Mouse (Mus musculus) layer of hippocampus, adult 8-10 months (tissue): ENCODE measurements around the gene Pik3c2a. TPM values are rescaled to one million over a fixed set of nuclear protein-coding genes. Genes with fewer than 3 reads are reported as not detected.

Experiments
- DNase-seq, 2 experiments: peaks; one replicate each; pipeline ENCODE4 v3.0.0; 2022; ENCODE audit warnings: low spot score in 2 of 2
- total RNA-seq, 4 experiments: library from RNA; stranded (reverse); gene quantifications; 2 replicates each; pipeline ENCODE4 v1.2.4; 2022

The Pik3c2a gene
- total RNA-seq: 10 to 100 TPM; 27.1 to 35.8 (median 34.3) TPM

DNA sequence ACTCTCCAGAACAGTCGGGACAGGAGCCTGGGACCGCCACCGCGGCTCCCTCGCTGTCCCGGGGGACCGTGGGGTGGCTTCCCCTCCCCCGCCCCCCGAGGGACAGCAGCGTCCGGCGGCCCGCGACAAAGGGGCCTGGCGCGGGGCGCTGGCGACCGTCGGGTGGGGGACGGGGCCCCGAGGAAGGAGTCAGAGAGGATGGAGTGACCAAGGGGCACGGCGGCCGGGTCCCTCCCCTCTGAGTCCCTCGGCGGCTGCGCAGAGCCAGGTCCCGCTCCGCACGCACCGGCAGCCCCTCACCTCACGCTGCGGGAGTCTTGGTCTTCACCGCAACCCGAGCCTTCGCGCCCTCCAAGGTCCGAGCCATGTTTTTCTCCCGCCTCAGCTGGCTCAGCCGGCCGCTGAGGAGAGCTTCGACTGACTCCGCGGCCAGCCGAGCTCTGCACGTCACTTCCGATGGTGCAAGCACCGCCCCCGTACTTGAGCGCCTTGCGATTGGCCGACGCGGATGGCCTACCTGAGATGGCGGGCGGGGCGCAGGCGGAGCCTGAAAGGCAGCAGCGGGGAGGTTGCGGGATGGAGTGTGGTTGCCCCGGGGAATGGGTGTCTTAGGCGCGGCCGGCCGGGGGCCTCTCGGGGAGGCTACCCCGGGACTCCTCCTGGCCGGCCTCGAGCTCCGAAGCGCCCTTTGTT lies at the start of gene Pik3c2a:
Gene Pik3c2a, minus strand, starts transcription at position 446 of the 693 bp plus-strand sequence.
- peak; percentile 90 to 94 for DNase-seq

DNA sequence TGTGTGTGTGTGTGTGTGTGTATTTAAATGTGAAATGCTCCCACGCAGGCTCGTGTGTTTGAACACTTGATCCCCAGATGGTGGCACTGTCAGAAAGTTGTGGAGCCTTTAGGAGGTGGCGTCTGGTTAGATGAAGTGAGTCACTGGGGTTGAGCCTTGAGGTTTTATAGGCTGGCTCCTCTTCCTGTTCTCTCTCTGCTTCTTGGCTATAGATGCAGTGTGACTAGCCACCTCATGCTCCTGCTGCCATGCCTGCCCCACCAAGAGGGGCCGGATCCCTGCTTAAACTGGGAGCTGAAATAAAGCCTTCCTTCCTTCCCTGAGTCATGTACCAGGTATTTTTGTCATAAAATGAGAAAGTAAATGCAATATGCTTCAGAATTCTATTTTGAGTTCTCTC lies 47.9 kb upstream of the Pik3c2a start:
- no peak for DNase-seq

DNA sequence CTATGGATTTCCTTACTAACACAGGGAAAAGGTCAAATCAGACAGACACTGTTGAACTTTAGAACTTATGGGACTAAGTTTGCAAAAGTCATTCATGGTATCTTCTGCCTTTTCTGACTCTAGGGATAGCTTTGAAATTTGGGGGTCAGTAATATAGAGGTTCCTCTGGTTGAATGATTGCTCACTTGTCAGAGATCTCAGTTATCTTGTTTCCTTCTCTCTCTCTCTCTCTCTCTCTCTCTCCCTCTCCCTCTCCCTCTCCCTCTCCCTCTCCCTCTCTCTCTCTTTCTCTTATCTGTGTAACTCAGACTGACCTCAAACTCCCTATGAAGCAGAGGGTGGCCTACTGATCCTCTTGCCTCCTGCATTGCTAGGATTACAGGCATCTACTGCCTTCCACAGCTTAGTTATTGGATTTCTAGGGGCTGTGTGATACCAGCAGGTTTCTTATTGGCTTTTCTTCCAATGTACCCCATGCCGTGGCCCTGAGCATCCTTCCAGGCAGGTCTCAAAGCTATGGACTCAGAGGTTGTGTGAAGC lies 41.9 kb upstream of the Pik3c2a start:
- no peak for DNase-seq

DNA sequence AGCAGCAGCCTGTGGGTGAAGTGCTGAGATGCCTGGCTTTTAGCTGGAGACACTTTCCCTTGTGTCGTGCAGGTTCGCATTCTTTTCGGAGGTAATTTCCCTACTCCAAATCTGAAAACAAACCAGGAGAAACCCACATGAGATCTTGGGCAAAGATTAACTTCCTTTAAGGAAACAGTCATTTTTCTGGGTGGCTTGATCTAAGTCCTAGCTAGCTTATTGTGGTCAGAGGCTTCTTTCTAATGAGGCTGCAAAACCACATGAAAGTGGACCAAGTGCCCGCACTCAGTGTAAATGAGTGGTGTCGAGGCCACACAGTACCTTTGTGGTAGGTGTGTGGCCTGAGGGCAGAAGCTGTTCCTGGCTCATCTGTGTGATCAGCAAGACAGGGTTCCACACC lies 41.0 kb upstream of the Pik3c2a start:
- no peak for DNase-seq

DNA sequence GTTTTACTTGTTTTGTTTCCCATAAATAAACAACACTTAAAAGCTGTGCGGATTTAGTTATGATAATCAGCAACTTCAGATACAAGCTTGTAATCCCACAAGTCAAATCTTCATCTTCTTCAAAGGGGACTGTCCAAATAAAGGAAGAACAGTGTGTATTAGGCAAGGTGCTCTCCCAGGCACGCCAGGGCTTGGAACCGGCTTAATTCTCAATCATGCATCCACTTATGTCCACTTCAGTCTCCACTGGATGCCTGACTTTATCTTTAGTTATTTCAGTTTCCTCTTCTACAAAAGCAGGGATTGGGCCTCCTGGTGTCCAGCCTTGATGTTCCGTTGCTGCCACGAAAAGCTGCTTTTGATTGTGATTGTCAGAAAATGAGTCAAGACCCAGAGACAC lies 40.5 kb upstream of the Pik3c2a start:
- DNase-seq: no peak

DNA sequence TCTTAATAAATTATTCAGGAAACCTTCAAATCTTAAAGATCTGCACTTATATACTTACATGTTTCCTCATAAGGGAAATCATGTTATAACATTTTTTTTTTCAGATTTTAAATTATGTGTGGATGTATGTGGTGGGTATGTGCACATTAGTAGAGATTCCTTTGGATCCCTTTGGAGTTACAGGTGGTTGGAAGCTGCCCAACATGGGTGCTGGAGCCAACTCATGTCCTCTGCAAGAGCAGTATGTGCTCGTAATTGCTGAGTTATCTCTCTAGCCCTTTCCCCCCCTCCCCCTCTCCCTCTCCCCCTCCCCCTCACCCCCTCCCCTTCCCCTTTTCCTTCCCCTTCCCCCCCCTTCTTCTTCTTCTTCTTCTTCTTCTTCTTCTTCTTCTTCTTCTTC lies 39.9 kb upstream of the Pik3c2a start:
- DNase-seq: no peak

DNA sequence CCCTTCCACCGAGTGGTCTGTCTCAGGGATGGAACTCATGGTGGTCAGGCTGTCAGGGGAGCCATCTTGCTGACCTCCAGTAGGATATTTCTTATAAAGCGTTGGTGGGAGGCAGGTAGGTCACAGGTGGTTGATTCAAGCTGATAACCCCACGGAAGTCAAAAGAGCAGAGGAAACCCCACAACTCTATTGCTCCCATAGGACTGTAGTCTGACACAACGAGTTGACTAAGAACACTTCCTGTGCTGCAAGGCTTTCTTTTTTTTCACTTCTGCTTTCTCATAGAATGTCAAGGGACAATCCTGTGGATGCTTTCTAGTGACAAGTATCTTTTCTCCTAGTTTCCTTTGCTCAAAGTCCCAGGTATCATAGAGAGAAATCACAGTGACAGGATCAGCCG lies 33.0 kb upstream of the Pik3c2a start:
- DNase-seq: no peak

DNA sequence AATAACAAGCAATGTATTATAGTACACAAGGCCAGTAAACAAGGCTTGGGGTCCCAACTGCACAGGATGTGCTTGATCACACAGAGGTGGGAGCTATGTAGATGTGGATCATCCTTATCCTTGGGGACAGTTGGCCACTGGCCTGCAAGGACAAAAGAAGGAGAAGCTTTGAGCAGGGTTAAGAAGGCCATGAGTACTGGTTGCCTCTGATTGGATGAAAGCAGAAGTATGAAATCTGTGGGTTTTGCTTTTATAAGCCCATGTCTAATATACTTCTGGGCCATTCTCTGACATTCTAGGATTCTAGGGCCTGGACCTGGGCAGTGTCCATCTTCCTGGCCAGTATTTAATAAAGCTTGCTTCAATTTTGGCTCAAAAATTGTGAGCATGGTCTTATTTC lies 32.6 kb upstream of the Pik3c2a start:
- no peak for DNase-seq

DNA sequence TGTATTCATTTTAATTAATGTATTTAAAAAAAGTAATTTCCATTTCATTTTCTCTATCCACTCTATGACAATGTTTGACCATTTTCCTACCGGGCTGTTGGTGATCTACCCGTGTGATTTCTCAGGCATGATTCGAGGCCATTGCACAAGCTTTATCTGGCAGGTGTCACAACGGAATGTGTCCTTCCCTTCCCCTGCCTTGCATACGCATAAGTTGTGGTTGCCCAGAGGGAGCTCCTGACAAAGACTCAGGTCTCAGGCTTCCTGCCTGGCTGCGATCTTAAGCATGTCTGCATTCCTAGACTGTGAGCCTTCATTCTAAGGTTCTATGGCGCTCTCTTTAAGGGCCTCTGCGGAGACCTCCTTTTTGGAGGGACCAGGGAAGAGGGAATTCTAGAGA lies 18.9 kb upstream of the Pik3c2a start:
- DNase-seq: no peak

DNA sequence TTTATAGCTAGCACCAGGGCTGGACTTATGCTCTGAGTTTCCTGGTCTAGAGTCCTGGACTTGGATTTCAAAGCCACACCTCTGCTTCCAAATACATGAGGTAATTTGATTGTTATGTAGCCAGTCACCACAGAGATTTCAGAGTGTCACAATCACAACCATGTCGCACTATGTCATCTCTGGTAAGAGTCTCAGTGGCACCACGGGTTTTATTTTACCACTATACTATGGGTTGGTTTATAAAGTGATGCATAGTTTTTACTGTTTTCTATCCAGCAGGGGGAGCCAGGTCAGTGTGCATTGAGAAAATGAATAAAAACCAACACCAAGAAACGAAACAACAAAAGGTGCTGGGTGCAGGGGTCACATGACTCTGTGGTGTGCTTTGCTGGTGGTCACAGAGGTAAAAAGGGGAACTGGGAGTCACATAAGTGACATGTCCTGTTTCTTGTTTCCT lies 15.8 kb upstream of the Pik3c2a start:
- DNase-seq: no peak

DNA sequence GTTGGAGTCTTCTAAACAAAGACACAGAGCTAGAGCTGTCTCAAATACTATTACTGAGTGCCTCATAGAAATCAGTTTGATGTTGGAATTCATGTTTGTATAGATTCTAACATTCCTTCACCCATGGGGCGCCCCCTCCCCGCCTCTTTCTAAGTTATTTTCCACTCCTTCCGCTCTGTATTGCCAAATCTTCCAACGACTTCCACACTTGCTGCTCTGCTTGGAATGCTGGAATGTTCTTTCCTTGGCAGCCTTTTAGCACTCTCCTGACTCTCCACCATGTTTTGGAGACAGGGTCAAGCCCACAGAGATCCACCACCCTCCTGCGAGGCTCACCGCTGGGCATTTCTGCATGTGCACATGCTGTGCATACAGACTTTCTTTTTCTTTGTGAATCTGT lies 14.1 kb upstream of the Pik3c2a start:
- no peak for DNase-seq

DNA sequence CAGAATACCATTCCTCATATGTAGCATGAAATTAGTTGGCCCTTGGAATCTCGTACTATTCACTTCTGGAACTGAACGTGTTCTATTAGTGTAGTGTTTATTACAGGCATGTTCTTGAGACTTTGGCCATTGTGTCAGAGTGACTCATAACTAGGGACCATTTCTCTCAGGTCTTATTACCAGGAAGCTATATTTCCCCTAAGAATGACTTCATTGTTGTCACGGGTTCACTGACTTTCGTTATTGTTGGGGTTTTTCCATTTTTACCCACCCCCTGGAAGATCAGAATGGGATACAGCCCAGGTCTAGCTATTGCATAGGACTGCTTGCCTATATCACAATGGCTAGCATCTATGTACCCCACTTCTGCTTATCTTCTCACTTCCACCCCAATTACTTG lies 13.7 kb upstream of the Pik3c2a start:
- no peak for DNase-seq

DNA sequence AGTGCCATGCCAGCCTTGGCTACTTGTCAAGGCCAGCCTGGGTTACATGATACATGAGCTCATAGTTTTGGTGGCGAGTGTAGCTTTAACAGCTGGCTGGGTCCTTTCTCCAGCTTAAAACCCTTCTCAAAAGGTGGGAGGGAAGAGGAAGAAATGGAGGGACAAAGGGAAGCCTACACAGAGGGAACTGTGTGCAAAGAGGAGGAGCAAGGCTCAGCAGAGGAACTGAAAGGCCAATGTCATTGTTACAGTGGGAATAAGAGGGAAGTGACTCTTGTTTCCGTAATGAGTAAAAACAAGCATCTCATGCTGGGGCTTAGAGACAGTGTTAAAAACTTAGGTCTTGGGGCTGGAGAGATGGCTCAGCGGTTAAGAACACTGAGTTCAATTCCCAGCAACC lies 3.4 kb upstream of the Pik3c2a start:
- no peak for DNase-seq

DNA sequence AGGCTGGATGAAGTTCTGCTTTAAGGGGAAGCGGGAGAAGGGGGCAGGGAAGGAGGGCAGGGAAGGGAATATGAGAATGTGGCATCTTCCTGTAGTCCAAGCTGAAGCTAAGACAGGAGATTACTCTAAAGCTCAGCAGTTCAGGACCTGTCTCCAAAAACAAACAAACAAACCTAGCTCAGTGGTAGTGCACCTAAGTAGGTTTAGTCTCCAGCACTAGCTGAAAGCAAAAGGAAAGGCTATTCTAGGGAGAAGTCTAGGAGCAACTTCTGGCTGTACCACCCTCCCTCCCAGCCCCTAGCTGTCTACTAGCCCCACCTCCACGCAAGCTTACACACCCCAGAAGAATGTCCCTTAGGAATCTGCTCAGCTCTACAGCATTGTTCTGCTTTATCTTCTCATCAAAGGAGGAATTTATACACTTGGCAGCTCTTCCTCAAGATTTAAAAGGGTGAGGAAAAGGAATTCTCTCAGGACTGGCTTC lies 1.1 kb upstream of the Pik3c2a start:
- no peak for DNase-seq

DNA sequence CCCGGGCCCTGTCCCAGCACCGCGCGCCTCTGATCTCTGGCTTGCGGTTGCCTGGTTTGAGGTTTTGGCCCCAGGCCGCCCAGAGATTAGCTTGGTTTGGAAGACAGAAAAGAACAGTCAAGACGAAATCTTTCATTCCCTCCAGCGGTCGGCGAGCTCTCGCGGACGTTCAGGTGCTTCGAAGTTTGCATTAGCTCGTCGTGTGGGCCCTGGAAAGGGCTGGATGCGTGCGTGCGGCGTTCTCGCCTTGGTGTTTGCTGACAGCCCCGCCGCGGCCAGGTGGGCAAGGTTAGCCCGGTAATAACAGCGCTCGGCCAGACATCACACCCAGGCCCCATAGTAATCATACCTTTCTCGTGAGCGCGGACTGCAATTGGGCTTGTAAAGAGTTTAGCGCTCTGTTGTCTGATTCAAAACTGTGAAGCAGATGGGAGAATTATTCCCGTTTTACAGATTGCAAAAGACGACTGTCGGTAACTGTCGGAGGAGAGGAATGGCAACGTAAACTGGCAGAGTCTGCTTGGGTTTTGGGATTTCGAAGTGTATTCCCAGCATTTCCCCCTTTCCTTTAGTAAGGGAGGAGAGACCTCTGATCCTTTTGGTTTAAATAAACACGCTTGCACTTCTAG lies 562 bp upstream of the Pik3c2a start:
- no peak for DNase-seq

DNA sequence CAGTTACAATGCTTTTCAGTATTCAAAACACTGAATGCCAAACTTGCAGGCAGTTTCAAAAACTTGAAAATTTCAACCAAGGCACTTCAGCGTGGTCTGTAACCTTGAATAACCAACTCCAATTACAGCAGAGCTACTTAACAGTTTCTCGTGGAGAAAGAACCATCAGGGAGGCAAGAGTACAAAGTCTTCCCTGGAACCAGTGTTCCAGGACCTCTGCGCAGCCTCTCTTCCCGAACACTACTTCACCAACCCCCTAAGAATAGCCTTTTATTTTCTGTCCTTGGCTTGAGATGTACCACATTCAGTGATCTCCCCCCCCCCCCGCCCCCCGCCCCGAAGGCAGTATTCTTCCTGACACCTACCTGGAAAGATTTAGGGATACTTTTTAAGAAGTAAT lies 1.0 kb downstream of the Pik3c2a start:
- DNase-seq: no peak

DNA sequence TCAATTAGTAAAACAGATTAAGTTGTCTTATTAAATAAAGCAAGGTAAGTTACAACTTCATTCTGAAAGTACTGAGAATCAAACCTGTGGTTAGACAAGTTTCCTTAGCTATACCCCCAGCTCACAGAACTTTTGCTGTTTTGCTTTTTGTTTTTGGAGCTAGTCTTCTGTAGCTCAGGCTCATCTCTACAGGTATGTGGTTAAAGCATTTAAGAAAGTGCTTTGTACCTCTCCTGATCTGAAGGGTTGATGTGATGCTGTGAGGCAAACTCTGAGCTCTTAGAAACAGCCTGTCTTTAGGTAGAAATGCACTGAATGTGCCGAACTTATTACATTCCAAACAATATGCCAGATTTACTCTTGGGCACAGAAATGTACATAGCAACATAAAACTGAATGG lies 1.9 kb downstream of the Pik3c2a start:
- no peak for DNase-seq

DNA sequence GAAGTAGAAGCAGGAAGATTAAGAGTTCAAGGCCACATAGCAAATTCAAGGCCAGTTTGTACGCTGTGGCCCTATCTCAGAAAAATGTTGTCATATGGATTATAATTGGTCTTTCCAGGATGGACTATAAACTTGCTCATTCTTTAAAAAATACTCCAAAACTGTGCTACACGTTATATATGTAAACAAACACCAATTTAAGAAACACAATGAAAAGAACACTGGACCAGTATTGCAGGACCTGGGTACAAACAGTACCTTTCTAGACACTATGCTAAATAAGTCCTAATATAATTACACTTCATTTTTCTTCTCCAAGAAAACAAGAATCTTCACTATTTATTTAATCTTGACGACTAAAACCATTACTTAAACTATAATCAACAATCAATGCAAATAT lies 11.6 kb downstream of the Pik3c2a start:
- no peak for DNase-seq

DNA sequence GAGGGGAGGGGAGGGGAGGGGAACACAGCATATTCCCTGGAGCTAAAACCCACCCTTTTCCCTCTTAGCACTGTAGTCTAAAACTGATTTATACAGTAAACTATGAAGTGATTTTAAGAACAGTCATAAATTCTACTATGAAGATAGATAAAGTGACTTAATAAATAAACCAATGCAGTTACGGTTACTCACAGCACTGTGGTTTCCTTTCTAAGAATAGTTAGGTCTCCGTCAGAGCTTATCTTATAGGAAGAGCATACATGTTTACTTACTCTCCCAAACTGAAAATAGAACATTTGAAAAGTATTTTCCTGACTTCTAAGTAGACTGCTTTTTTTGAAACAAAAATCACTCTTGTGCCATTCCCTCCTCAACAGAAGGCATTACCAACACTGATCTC lies 12.3 kb downstream of the Pik3c2a start:
- DNase-seq: no peak

DNA sequence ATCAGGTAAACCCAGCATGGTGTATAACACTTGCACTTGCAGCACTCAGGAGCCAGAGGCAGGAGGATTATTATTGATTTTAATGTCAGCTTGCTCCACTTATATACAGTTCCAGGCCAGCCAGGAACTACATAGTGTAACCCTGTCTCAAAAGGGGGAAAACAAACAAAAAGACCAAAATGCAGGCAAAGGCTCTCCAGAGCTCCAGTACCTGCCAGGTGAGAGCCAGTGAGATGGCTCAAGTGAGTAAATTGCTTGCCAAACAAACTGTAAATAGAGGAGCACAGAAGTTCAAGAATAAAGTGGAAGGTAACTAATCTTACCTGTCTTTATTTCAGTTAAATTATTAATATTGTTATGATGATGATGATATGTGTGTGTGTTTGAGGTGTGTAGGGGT lies 16.0 kb downstream of the Pik3c2a start:
- no peak for DNase-seq

DNA sequence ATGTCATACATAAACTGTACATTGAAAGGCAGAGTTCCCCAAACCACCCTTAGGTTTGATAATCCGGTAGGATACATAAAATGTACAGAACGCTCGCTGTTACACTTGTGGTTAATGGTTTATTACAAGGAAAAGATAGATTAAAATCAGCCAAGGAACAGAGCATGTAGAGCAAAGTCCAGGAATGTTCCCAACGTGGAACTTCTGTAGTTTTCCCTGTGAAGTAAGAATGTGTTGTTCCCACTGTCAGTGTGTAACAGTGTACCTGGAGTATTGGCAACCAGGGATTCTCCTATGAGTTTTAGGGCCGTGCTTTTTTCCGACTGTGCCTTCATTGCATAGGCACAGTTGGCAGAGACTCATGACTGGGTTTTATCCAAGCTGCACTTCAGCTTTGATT lies 17.5 kb downstream of the Pik3c2a start:
- DNase-seq: no peak

DNA sequence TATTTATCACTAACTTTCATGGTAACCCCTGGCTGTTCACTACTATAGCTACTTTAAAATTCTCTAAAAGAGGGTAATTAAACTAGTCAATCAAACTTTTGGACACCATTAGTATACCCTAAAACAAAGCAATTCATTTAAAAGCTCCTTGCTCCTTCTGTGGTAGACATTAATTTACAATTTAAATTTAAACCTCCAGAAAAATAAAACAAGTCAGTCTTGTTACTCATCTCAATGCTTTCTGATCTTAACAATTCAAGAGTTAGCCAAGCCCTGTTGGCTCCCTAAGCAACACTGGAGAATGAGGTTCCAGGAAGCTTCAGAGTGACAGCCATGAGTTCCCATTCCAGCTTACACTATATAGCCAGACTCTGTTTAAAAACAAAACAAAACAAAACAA lies 22.2 kb downstream of the Pik3c2a start:
- DNase-seq: no peak

DNA sequence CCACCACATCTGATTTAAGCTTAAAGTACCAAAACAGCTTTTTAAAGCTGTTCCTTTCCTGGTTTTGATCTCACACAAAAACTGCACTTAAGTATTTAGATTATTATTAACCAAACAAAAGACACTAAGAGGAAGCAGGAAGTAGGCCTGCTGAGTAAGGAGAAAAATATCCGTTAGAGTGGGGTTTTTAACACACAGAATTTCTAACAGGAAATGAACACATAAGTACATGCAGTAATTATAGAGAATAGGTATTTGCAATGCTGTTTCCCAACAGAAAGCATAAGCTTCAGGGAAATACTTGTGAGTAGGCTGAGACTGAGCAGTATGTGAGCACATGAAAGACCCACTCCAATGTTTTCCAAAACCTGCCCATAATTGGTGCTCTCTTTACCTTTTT lies 33.8 kb downstream of the Pik3c2a start:
- DNase-seq: no peak
